Mouse (Mus musculus) neural tube, embryonic 13.5 days (tissue): ENCODE results near the gene Gng7. TPM values are rescaled to one million over a fixed set of nuclear protein-coding genes. Genes with fewer than 3 reads are reported as not detected.

ENCODE experiments used
- ATAC-seq: fragments of 200-750 bp; cut with Nextera tagmentation; 2 replicates; pipeline ENCODE4 v1.8.0; 2017; ENCODE audit warnings: low read depth, mild to moderate bottlenecking, moderate TSS enrichment, moderate library complexity
- H3K27ac ChIP-seq: fragments of 300-500 bp; sonication (generic); replicated peaks from 2 replicates; pipeline ENCODE4 v1.5.1; 2015; ENCODE audit warnings: moderate library complexity, mild to moderate bottlenecking, inconsistent platforms
- H3K27me3 ChIP-seq: fragments of 300-500 bp; sonication (generic); 2 replicates; pipeline ENCODE4 v1.6.1; 2015; ENCODE audit warnings: mild to moderate bottlenecking, inconsistent platforms
- H3K36me3 ChIP-seq: fragments of 300-500 bp; sonication (generic); 2 replicates; pipeline ENCODE4 v1.6.1; 2015; ENCODE audit warnings: mild to moderate bottlenecking, inconsistent platforms
- H3K4me1 ChIP-seq: fragments of 300-500 bp; sonication (generic); replicated peaks from 2 replicates; pipeline ENCODE4 v1.6.1; 2015; ENCODE audit warnings: inconsistent platforms
- H3K4me2 ChIP-seq: fragments of 300-500 bp; sonication (generic); 2 replicates; pipeline ENCODE4 v1.6.1; 2015; ENCODE audit warnings: inconsistent platforms, mild to moderate bottlenecking, moderate library complexity
- H3K4me3 ChIP-seq: fragments of 300-500 bp; sonication (generic); 2 replicates; pipeline ENCODE4 v1.5.1; 2015; ENCODE audit warnings: mild to moderate bottlenecking, inconsistent platforms
- H3K9ac ChIP-seq: fragments of 300-500 bp; sonication (generic); 2 replicates; pipeline ENCODE4 v1.6.1; 2015; ENCODE audit warnings: moderate library complexity, mild to moderate bottlenecking, inconsistent platforms
- H3K9me3 ChIP-seq: fragments of 300-500 bp; sonication (generic); 2 replicates; pipeline ENCODE4 v1.6.1; 2016; ENCODE audit warnings: inconsistent platforms
- WGBS: fragments of 180-500 bp; shearing (Covaris S2); methylation state at CpG from one replicate; pipeline ENCODE4 v1.1.7; 2015; 5-methylcytosine and 5-hydroxymethylcytosine counted together
- polyA plus RNA-seq: library from polyadenylated mRNA; unstranded; fragments of >200 nt; fragmentation: Nextera tagmentation; extraction: Ambion mirVana; gene quantifications from 2 replicates; pipeline ENCODE4 v1.2.1, GENCODE M21; 2015

Gng7 gene
- polyA plus RNA-seq, 1 experiment from 2014 or later: 17.4 TPM

GRCm38 (mm10) chr10:80947802-80948201 lies 66.9 kb downstream of the Gng7 start:
- Histone ChIP-seq H3K27ac (no peak overlapping the region), H3K9me3 (no peaks in the 10 kb centered on the region), H3K9ac (no peak overlapping the region), H3K4me1 (peaks cover 8% of the 10 kb centered on the region; the same call in 1 of the 2 replicates), H3K27me3 (no peaks in the 10 kb centered on the region), H3K4me3 (no peak overlapping the region), H3K4me2 (no peak overlapping the region), H3K36me3 (no peaks in the 10 kb centered on the region)
- no peak for ATAC-seq
- 51% methylated on average over 2 of the region's 2 CpGs for WGBS

GRCm38 (mm10) chr10:80946684-80947437 lies 67.9 kb downstream of the Gng7 start:
- Histone ChIP-seq H3K27me3 (no peaks in the 10 kb centered on the region), H3K4me2 (no peak overlapping the region), H3K9ac (no peak overlapping the region), H3K4me1 (peaks cover 8% of the 10 kb centered on the region; the same call in 1 of the 2 replicates), H3K36me3 (no peaks in the 10 kb centered on the region), H3K4me3 (no peak overlapping the region), H3K27ac (no peak overlapping the region), H3K9me3 (no peaks in the 10 kb centered on the region)
- ATAC-seq: no peak
- WGBS: 67% methylated on average over 14 of the region's 14 CpGs

- H3K9me3 ChIP-seq: no peaks in the 10 kb centered on the region
- no peak for ATAC-seq
- peaks cover 10% of the 10 kb centered on the region for H3K27me3 ChIP-seq
- H3K4me2 ChIP-seq: no peak overlapping the region
- no peak overlapping the region for H3K9ac ChIP-seq
- H3K27ac ChIP-seq: no peak overlapping the region
- no peak overlapping the region for H3K4me3 ChIP-seq
- 81% methylated on average over 5 of the region's 5 CpGs for WGBS
- no peaks in the 10 kb centered on the region for H3K36me3 ChIP-seq
- H3K4me1 ChIP-seq: peaks cover 27% of the 10 kb centered on the region
These were observed 70.5 kb downstream of the Gng7 start for GRCm38 (mm10) chr10:80944231-80944630.

DNA sequence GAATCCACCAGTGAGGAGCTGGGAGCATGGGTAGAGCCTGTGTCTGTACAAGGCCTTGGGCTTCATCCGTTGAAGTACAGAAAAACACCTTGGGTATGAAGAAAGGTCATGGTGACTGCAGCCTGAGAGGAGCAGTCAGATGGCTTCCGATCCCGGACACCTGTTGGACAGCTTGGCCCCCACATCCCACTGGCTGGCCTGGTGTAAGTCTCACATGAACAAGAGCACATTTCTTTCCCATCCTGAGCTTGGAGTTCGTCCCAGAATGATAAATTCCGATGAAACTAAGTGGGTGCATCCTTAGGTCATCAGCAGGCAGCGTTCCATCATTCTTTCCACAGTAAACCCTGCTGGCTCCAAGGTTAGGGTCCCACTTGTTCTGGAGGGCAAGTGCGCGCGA lies 71.0 kb downstream of the Gng7 start:
- Histone ChIP-seq H3K4me3 (no peak overlapping the region), H3K27ac (no peak overlapping the region), H3K27me3 (peaks cover 10% of the 10 kb centered on the region), H3K9me3 (no peaks in the 10 kb centered on the region), H3K4me1 (peaks cover 33% of the 10 kb centered on the region), H3K9ac (no peak overlapping the region), H3K4me2 (no peak overlapping the region), H3K36me3 (no peaks in the 10 kb centered on the region)
- no peak for ATAC-seq
- 80% methylated on average over 9 of the region's 9 CpGs for WGBS

- Histone ChIP-seq H3K9ac (no peak overlapping the region), H3K36me3 (no peaks in the 10 kb centered on the region), H3K27ac (no peak overlapping the region), H3K9me3 (no peaks in the 10 kb centered on the region), H3K27me3 (peaks cover 17% of the 10 kb centered on the region), H3K4me2 (no peak overlapping the region), H3K4me3 (no peak overlapping the region), H3K4me1 (peaks cover 39% of the 10 kb centered on the region)
- ATAC-seq: no peak
- WGBS: 60% methylated on average over 8 of the region's 8 CpGs
These were observed 71.8 kb downstream of the Gng7 start for GRCm38 (mm10) chr10:80942919-80943318.

GRCm38 (mm10) chr10:80940988-80941347 lies 73.8 kb downstream of the Gng7 start:
- H3K9ac ChIP-seq: peak overlapping the region; percentile 22; the same call in 1 of the 2 replicates
- 0 out of 2 replicates have a peak overlapping the region, but pooled peaks have one; percentile 72 for H3K27ac ChIP-seq
- 89% methylated on average over 2 of the region's 2 CpGs for WGBS
- no peak for ATAC-seq
- no peak overlapping the region for H3K4me3 ChIP-seq
- H3K9me3 ChIP-seq: no peaks in the 10 kb centered on the region
- H3K36me3 ChIP-seq: no peaks in the 10 kb centered on the region
- peaks cover 36% of the 10 kb centered on the region for H3K27me3 ChIP-seq
- H3K4me1 ChIP-seq: peaks cover 52% of the 10 kb centered on the region
- H3K4me2 ChIP-seq: no peak overlapping the region

DNA sequence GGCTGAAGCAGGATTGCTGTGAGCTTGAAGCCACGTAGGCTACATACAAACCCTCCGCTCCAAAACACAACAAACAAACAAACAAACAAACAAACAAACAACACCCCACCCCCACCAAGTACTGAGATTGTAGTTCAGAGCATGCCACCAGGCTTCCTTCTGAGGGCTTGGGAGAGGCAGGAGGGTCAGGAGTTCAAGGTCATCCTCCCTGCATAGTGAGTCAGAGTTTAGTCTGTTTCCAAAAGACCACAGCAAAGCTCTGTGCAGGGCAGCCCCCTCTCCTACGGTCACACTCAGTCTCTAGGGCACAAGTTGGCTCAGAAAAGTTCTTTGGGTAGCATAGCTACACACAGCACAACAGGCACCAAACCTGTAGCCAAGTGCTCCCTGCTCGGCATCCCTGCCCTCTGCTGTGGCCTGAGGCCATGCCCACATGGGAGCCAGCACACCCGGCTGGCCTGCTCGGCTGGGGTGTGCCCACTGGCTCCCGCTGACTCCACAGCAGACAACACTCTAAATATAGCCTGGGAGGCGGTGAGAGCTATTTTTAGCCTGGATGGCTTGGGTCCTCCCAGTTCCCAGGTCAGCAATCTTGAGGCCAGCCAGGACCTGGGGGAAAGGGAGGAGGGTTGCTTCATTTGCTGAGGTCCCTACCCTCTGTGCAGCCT lies 74.3 kb downstream of the Gng7 start:
- Histone ChIP-seq H3K27me3 (peaks cover 41% of the 10 kb centered on the region), H3K36me3 (no peaks in the 10 kb centered on the region), H3K27ac (peak overlapping the region; percentile 72), H3K4me1 (peaks cover 57% of the 10 kb centered on the region), H3K9ac (peak overlapping the region; percentile 62), H3K4me3 (peak overlapping the region; percentile 35; the same call in 1 of the 2 replicates), H3K4me2 (peak overlapping the region; percentile 64), H3K9me3 (no peaks in the 10 kb centered on the region)
- 45% methylated on average over 8 of the region's 8 CpGs for WGBS
- no peak for ATAC-seq

GRCm38 (mm10) chr10:80939671-80940070 lies 75.1 kb downstream of the Gng7 start:
- peak overlapping the region; percentile 35 for H3K4me3 ChIP-seq
- H3K4me2 ChIP-seq: peak overlapping the region; percentile 64
- H3K36me3 ChIP-seq: no peaks in the 10 kb centered on the region
- H3K27me3 ChIP-seq: peaks cover 48% of the 10 kb centered on the region
- WGBS: 3% methylated on average over 28 of the region's 28 CpGs
- peak overlapping the region; percentile 62 for H3K9ac ChIP-seq
- H3K27ac ChIP-seq: peak overlapping the region; percentile 72
- peaks cover 63% of the 10 kb centered on the region for H3K4me1 ChIP-seq
- H3K9me3 ChIP-seq: no peaks in the 10 kb centered on the region
- peak; percentile 59 for ATAC-seq

GRCm38 (mm10) chr10:80938831-80939550 lies 75.8 kb downstream of the Gng7 start:
- Histone ChIP-seq H3K27ac (peak overlapping the region; percentile 72; the same call in 1 of the 2 replicates), H3K4me2 (peak overlapping the region; percentile 64), H3K27me3 (peaks cover 55% of the 10 kb centered on the region), H3K4me1 (peaks cover 66% of the 10 kb centered on the region), H3K4me3 (peak overlapping the region; percentile 35), H3K9me3 (no peaks in the 10 kb centered on the region), H3K36me3 (no peaks in the 10 kb centered on the region), H3K9ac (peak overlapping the region; percentile 62)
- ATAC-seq: peak; percentile 38; the same call in 1 of the 2 replicates
- WGBS: 7% methylated on average over 15 of the region's 15 CpGs

DNA sequence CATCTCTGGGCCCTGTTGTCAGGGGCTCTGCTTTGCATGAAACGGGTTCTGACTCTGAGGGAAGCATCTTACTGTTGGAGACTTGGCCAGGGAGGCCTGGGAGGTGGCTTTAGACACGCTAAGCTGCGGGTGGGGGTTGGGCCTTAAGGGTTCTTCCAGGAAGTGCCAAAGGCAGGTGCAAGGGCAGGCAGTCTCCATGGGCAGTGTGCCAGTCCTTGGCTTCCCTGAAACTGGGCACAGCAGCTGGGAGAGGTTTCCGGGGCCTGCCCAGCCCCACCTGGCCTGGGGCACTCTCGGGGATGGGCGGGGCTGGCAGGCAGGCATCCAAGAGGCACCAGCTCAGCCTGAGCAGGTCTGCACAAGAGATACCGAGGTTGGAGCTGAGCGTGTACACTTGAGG lies 77.1 kb downstream of the Gng7 start:
- Histone ChIP-seq H3K9ac (peak overlapping the region; percentile 43; the same call in 1 of the 2 replicates), H3K4me1 (peaks cover 79% of the 10 kb centered on the region)
- 36% methylated on average over 8 of the region's 8 CpGs for WGBS

DNA sequence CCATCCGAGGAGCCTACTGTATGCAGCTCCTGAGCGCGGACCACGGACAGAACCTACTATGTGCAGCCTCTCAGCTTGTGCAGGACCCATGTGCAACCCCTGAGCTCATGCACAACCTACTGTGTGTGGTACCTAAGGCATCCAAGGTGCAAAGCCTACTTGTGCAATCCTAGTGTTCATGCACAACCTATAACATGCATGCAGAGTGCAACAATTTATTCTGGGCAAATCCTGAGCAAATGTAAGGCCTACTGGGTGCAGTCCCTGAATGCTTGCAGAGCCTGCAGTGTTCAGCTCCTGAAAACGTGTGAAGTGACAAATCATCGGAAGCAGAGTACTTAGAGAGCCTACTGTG lies 78.0 kb downstream of the Gng7 start:
- Histone ChIP-seq H3K4me3 (peak overlapping the region; percentile 30; the same call in 1 of the 2 replicates), H3K9ac (peak overlapping the region; percentile 43; the same call in 1 of the 2 replicates), H3K27ac (peak overlapping the region; percentile 70), H3K9me3 (no peaks in the 10 kb centered on the region), H3K27me3 (peaks cover 77% of the 10 kb centered on the region), H3K4me2 (peak overlapping the region; percentile 54), H3K4me1 (peaks cover 88% of the 10 kb centered on the region), H3K36me3 (no peaks in the 10 kb centered on the region)
- 10% methylated on average over 6 of the region's 6 CpGs for WGBS
- no peak for ATAC-seq

More for the DNA sequence above, 77.1 kb downstream of the Gng7 start:
- Histone ChIP-seq H3K27me3 (peaks cover 68% of the 10 kb centered on the region), H3K4me3 (no peak overlapping the region), H3K27ac (peak overlapping the region; percentile 70), H3K9me3 (no peaks in the 10 kb centered on the region), H3K36me3 (no peaks in the 10 kb centered on the region), H3K4me2 (0 out of 2 replicates have a peak overlapping the region, but pooled peaks have one; percentile 5)
- ATAC-seq: no peak
